Mouse (Mus musculus) induced T-regulatory cell, adult 2 months (primary cell): ENCODE results near the gene Atg13.

Source experiments
- DNase-seq: peaks from one replicate; pipeline ENCODE4 v3.0.0-alpha.2; 2012; ENCODE audit warnings: low read depth

Gene Atg13

GRCm38 (mm10) chr2:91649152-91649551 lies 61.2 kb downstream of the Atg13 start:
- DNase-seq, result no peak

DNA sequence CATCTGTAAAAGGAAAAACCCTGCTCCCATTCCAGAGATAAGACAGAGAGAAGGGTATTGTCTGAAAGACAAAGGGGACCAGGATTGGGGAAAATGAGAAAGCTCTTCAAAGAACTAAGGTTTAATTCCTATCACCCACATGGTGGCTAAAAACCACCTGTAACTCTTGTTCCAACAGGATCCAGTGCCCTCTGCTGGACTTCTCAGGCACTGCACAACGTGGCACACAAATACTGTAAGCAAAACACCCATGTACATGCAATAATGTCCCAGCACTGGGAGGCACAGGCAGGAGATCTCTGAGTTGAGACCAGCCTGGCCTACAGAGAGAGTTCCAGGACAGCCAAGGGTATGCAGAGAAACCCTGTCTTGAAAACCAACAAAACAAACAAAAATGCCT lies 63.6 kb downstream of the Atg13 start:
- DNase-seq, result peak; percentile 87

DNA sequence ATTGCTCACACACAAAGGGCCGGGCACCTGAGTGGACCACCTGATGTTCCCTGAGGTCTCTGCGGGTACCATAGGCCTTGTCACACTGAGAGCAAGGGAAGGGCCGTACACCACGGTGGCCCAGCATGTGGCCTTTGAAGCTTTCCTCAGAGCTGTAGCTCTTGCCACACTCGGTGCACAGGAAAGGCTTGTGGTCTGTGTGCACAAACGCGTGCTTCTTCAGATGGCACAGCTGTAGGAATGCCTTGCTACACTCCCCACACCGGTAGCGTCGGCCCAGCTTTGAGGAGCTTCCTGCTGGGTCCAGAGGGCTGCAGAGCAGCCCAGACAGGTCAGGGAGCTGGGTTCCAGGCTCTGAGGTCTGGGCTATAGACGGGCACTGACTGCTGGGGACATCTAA lies 64.6 kb downstream of the Atg13 start:
- no peak for DNase-seq

GRCm38 (mm10) chr2:91645354-91645753 lies 65.0 kb downstream of the Atg13 start:
- no peak for DNase-seq

DNA sequence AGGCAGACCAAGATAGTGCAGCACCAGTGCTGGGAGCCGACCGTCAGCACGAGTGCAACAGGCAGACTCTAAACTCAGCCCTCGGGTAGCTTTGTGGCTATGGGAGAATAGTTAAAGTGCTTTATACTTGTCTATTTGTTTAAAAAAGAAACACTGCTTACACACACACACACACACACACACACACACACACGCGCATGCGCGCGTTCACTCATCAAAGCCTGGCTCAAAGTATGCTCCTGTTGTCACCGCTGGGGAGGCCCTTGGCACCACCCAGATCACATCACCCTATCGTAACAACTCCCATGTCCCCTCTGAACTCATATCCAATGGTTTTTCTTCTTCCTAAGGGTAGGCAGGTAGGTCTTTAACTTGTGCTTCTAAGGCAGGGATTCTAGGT lies 66.4 kb downstream of the Atg13 start:
- DNase-seq, result no peak

DNA sequence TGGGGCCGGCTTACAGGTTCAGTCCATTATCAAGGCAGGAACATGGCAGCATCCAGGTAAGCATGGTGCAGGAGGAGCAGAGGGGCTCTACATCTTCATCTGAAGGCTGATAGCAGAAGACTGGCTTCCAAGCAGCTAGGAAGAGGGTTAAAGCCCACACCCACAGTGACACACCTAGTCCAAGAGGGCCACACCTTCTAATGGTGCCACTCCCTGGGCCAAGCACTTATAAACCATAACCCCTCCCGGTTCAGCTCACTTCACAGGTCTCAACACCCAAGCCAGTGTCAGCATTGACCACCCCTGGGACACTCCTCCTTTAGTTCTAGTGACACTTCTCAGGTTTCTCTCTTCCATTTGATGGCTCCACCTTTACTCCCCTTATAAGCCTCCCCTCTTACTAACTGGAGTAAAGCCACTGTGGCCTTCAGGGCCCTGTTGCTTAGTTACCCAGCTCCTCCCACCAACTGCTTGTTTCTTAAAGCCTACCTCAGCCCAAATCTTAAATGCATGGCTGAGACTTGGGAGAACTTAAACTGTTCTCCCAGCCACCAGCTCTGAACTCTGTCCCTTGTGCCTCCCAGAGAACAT lies 67.5 kb downstream of the Atg13 start:
- no peak for DNase-seq

DNA sequence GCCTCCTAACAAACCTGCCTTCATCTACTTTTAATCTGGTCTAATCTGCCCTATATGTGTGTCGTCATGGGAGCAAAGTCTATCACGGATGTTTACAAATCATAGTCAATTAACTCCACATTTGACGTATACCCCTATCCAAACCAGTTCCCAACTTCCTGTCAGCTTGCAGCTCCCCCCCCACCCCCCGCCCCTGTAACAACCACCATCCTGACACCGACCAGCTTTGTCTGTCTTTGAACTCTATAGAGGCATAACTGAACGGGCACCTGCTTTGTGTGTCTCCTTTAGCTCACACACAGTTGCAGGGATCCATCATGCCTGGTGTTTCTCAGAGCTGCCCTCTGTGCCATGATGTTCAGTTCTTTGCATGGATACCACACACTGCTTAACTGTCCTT lies 71.4 kb downstream of the Atg13 start:
- no peak for DNase-seq

GRCm38 (mm10) chr2:91636727-91637338 lies 73.5 kb downstream of the Atg13 start:
- no peak for DNase-seq

DNA sequence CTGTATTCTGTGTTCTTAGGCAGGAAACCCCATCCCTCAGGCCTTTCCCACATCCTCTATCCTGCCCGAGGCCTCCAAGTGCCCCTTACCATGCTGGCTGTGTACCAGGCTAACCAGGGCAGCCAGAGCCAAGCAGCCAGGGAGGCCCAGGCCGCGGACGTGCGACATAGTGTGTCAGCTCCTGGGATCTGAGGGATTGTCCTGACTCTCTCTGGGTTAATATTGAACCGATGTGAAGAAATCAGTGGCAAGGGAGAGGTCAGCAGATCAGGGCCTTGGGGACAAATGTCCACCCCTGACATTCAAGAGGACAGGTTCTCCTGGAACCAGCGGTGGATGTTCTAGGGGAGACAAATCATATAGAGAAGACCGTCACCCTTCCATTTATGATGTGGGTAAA lies 74.1 kb downstream of the Atg13 start, which contains the start of gene F2:
Gene F2 (minus strand): TSS at position 186 of the 400 bp plus-strand sequence.
- DNase-seq, result no peak

- no peak for DNase-seq
These were observed 74.9 kb downstream of the Atg13 start for GRCm38 (mm10) chr2:91635486-91635885.

GRCm38 (mm10) chr2:91634841-91635240 lies 75.5 kb downstream of the Atg13 start:
- no peak for DNase-seq

GRCm38 (mm10) chr2:91633334-91633977 lies 76.9 kb downstream of the Atg13 start:
- no peak for DNase-seq

- DNase-seq, result no peak
These were observed 78.1 kb downstream of the Atg13 start for GRCm38 (mm10) chr2:91632316-91632715.

GRCm38 (mm10) chr2:91631826-91632225 lies 78.5 kb downstream of the Atg13 start:
- DNase-seq, result no peak

DNA sequence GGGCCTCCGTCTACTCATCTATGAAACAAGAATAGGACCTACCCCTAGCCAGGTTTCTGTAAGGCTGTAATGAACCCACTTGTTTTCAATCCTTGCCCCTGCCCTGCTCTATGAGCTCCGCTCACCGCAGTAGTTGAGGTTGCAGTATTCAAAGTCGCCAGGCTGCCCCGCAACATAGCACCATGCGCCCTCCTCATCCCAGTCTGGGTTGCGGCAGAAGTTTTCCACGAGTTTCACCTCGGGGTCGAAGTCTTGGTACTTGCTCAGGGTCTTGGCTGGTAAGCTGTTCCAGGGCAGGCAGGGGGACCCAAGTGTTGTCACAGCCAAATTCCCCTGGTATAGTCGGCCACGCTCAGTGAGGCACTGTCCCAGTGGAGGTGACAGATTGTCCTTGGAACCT lies 80.0 kb downstream of the Atg13 start:
- no peak for DNase-seq

DNA sequence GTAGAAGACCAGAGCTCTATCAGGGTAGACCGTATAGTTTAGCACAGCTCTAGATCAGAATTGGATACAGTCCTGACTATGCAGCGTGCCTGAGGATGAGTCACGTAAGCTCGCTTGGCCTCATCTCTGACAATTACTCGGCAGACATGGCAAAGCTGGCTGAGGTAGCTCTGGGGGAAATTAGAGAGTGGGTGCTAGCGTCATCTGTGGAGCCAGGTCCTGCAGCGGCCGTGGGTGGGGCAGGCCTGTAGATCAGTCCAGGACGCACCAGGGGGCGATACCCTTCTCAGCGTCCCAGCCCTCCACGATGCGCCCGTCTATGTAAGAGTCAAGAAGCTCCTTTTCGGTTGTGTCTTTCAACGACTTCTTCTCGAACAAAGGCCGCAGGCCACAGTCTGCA lies 80.7 kb downstream of the Atg13 start:
- DNase-seq, result no peak

- DNase-seq, result no peak
These were observed 82.2 kb downstream of the Atg13 start for GRCm38 (mm10) chr2:91628171-91628570.

- DNase-seq, result no peak
These were observed 82.9 kb downstream of the Atg13 start for GRCm38 (mm10) chr2:91627486-91627885.
